Mouse (Mus musculus) ES-Bruce4 (cell line): ENCODE results near the gene Ank2.

ENCODE experiments used
- CTCF ChIP-seq: IDR thresholded peaks from one replicate; pipeline ENCODE4 v1.8.1; 2011; ENCODE audit warnings: low read depth, low read length
- POLR2A ChIP-seq: IDR thresholded peaks from one replicate; pipeline ENCODE4 v1.8.1; 2011; ENCODE audit warnings: low read length; ENCODE audit not compliant: insufficient read depth

GRCm38 (mm10) chr3:126878233-126878632, 620.9 kb downstream of the Ank2 start:
- TF ChIP-seq POLR2A (no peak), CTCF (no peak)
